Mouse (Mus musculus) left cerebral cortex, adult 11 months (tissue): Measurements from ENCODE around the gene Slc41a2.

ENCODE experiments used
- DNase-seq: peaks from one replicate; pipeline ENCODE4 v3.0.0; 2022; ENCODE audit warnings: low spot score

The Slc41a2 gene

DNA sequence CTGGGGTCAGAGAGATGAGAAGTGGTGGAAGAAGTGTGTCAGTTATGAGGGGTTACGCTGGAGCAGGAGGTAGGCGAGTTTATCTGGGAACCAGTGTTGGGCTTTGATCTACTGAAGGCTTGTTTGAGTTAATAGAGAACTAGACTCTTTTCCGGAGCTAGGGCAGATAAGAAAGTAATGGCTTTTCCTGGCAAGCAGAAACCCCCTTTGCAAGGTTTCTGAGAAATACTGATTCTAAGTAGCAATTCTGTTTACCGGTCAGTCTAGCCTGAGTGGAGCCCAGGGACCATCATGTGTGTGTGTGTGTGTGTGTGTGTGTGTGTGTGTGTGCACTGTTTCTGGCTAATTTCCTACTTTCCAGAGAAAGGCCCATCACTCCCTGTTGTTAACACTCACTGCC, 109.1 kb downstream of the Slc41a2 start:
- no peak for DNase-seq

DNA sequence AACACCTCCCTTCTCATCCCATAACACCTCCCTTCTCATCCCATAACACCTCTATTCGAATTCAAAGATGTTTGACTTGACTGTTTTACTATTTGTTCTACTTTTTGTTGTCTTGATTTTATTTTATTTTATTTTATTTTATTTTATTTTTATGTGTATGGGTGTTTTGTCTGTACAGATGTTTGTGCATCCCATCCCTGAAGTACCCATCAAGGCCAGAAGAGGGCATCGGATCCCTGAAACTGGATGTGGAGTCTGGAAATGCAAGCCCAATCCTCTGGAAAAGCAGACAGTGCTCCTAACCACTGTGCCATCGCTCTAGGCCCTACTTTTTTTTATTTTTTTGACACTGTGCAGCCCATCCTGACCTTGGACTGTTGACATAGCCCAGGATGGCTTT, 112.7 kb downstream of the Slc41a2 start:
- DNase-seq: no peak

DNA sequence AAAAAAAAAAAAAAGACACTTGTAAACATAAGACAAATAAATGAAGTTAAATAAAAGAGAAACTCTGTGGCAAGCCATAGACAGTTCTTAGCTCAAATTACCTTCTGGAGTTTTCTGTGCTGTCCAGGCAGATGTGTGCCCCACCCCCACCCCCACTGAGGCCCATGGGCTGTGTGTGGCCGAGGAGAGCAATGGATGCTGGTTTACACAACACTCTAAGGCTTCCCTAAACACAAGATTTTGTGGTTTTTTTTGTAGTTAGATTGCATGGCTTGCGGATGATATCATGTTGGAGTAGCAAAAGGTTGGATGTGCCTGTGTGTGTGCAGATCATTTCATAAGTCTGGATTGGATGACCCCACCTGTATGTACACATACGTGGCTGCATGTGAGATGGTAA, 116.8 kb downstream of the Slc41a2 start:
- DNase-seq: no peak

DNA sequence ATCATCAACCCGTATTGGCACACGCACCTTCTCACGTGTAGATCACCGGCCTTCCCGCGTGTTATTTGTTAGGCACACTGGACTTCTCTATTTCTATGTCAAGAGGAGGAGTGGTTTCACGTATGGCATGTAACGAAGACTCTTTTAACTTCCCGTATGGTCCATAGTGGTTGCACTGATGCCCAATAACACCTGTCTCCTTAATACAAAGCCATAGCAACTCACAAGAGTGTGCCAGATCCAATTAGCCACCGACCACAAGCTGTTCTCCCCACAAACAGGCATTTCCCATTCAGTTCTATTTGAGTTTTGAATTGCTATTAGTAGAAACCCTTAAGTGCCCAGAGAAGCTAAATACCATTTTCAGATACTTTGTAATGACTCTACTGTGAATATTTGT, 117.5 kb downstream of the Slc41a2 start:
- DNase-seq: no peak

DNA sequence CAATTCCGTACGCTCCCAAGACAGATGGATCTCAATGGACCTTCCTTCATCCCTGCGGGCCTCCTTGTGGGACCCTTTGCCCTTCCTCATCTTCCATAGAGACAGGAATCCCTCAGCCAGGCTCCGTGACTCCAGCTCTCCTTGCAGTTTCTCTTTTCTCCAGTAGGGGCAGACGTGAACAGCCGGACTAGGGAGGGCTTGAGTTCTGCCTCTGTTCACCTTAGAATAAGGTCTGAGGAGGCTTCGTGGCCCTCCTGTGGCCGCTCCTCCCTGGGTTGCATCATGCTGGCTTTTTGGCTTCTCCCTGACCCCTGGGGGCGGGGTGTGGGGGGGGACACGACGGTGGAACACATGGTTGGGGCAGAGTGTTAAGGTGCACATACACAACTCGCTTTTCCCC, 118.0 kb downstream of the Slc41a2 start:
- no peak for DNase-seq

DNA sequence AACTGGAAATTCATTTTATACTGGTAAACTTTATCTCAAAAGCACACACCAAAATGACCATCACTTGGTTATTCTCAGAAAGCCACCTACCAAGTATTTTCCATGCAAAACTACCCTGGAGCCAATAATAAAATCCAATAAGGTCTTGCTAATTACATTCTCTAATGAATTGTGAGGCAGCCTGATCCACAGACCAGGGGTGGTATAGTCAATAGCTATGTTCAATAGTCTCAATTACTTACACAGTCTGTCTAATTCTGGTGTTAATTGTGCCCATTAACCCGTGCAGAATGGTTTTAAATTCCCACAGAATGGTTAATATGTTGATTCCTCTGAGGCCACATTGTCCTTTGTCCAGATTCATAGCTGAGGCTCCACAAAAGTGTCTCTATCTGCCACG, 118.9 kb downstream of the Slc41a2 start:
- DNase-seq: no peak

DNA sequence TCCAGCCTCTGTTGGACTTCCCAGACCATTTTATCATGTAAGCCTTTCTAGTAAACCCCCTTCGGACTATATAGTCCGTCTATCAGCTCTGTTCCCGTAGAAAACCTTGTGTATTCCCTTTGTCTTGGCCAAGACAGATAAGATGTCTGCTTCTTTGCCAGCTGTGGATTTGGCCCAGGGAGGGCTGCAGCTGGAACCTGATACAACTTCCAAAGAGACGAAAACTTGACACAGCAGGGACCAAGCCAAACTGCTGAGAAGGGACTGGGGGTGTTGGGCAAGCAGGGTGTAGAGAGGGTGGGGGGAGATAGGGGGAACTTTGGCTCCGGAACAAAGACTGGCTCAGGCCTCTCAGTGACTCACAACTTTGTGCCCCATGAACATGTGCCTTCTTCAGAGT, 120.4 kb downstream of the Slc41a2 start:
- no peak for DNase-seq

DNA sequence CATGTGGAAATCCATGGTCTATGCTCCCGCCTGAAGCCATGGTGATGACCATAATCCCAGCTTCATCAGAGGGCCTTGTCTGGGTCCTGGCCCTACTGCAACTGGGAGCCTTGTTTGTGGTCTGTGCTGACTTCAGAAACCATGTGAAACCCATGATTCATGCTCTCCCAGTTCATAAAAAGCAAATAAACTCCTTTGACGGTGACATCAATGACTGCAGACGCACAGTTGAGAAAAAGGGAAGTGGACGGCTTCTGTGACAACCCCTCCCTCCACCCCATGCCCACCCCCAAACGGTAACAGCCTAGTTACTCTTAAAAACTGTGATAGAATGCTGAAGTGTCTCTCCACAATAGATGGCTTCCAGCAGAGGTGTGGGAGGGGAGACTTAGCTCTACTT, 122.1 kb downstream of the Slc41a2 start:
- DNase-seq: no peak

DNA sequence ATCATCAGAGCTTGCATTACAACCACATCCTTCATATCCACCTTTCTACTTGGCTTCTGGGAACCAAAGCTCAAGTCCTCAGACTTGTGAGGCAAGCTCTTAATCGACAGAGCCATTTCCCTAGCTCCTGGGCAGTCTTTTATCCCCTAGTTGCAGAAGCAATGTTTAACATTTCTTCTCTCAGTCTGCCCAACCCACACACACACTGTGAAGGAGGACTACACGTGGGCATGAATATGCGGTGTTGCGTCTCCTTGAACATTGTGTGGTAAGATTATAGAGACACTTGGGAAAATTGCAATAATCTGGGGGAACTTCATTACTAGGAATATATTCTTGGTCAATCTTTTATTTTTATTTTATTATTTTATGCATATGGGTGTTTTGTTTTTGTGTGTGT, 125.1 kb downstream of the Slc41a2 start:
- no peak for DNase-seq

DNA sequence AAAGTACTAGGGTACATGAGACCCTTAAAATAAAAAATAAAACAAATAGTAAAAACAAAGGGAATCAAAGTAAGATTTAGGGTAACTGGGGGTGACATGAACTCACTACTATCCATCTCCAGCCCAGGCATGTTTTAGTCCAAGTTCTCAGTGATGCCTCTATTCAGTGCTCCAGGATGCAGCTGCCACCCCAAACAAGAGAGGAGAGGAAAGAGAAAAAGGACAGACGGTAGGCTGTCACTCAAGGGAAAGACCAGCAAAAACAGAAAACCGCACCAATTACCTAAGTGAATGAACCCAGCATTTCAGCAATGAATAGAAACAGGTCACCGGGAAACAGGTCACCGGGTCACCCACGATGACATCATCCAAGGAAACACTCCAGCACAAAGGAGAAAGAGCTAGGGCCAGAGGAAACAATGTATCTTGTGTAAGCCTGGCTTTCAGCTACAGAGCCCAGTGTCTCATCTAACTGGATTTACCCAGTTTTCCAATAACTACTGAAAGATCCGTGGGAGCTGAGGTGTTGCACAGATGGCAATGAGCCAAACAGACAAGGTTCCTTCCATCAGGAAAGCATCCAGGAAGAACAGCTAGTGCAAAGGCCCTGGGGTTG, 126.6 kb downstream of the Slc41a2 start:
- DNase-seq: no peak

DNA sequence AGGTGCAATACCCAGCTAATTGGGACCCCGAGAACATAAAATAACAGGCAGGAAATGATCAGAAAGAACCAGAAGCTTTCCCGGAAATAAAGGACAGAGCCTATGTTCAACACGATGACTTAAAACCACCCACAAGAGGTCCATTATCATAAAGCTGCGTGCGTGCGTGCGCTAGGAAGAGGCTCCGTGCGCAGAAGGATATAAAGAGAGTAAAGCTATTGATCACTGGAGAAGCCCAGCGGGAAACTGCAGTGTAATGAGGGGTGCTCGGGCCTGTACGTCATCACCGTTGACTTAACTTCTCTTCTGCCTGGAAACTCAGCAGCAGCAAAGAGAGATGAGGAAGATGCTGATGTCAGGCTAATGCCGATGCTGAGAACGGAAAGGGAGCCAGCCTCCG, 127.6 kb downstream of the Slc41a2 start:
- DNase-seq: no peak

DNA sequence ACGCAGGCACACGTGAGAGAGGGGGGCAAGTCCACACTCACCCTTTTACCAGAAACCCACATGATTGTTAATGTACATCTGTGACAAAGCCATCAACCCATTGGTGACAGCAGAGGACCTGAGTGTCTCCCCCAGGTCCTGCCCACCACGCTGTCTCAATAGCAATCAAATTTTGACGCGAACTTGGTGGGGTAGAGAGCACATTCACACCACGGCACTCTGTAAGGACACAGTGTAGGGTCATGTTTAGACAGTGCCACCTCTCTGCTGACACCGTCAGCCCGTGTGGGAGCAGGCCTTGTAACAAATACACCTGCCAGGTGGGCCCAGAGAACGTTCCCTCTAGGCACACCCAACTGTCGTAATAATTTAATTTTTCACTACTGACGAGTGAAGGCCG, 128.3 kb downstream of the Slc41a2 start:
- no peak for DNase-seq

DNA sequence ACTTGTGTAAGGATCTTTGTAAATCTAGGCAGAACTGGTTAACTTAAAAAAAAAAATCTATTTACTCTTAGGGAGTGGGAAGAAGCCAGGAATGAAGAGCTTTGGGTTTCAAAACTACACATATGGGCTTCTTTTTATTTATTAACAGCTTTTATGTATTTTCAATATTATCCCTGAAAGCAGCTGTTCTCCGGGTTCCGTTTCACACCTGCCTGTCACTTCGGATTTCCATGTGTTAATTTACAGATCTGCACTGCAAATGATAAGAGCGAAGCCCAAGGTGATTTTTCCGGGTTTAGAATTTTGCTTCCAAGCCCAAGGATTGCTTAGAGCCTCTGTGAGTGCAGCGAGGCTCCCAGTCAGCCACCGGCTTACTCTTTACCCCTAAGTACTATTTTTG, 129.2 kb downstream of the Slc41a2 start:
- DNase-seq: no peak

DNA sequence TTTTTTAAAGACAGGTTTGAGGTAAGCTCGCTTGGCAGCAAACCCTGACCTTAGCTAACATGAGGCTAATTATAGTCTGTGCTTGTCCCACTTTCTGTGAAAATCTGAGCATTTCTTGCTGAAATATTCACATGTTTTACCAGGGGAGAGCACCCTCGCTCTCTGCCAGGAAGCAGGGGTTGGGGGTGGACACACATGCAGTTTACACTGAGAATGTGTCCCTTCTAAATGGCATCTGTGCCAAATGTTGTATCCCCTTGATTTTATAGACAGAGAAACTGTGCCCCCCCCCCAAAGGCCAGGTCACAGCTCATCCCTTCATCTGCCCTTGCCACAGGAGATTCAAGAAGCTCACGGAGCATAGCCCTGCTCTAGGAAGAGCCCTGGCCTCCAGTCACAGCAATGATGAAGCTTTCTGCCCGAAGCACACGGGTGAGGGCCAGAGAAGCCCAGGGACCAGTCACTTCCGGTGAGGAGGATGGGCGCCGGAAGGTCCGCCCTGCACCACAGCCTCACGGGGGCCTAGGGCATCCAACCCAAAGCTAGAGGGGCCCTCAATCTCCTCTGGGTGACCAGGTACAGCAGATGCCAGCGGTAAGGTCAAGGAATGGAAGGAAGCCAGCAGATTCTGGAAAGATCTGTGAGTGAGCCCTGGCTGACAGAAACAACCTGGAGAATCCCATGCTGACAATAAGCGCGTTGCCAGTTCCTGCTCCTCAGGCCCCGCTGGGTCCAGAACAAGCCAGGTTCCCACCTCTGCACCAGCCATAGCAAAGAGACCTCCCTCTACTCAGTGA, 134.6 kb downstream of the Slc41a2 start:
- DNase-seq: no peak

DNA sequence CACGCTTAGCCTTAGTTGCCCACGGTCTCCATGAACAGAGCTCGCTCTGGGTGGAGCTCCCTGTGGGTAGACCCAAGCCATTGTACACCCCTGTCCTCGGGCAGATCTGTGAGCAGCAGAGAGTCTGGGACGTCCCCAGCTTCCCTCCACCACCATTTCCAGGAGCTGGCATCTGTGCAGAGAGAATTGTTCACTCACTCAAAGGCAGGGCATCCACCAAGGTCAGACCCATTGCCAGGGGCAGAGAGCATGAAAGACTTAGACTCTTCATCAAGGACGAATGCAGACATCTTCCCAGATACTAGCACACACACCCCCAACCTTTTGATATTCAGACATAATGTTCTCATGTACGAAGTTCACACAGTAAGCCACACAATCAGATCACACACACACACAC, 136.2 kb downstream of the Slc41a2 start:
- DNase-seq: no peak

DNA sequence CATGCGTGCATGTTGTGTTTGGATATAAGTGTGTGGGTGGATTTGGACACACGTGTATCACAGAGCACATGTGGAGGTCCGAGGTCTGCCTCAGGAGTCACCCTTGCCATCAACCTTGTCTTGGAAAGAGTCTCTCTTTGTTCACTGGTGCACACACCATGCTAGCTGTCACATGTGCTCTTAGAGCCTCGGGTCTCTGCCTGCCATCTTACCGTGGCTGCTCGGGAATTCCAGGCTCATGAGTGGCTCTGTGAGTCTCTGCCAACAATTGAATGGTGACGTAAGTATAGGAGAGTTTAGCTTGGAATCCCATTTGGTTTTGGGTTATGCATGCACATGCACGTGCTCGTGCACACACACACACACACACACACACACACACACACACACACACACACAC, 138.4 kb downstream of the Slc41a2 start:
- no peak for DNase-seq

DNA sequence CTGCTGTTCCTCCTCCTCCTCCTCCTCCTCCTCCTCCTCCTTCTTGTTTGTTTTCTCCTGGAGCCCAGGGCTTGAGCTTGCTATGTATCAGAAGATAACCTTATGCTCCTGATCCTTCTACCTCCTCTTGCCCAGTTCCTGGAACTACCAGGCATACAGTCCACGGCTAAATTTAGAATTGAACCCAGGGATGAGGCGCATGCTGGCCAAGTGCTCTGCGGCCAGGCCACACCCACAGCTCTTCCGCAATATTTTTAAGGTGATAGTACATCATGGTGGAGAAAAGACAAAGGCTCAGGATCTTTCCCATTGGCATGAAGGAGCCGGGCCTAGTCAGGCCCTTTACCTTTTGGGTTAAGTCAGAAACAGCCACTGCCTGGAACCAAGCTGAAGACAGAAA, 139.0 kb downstream of the Slc41a2 start:
- no peak for DNase-seq

DNA sequence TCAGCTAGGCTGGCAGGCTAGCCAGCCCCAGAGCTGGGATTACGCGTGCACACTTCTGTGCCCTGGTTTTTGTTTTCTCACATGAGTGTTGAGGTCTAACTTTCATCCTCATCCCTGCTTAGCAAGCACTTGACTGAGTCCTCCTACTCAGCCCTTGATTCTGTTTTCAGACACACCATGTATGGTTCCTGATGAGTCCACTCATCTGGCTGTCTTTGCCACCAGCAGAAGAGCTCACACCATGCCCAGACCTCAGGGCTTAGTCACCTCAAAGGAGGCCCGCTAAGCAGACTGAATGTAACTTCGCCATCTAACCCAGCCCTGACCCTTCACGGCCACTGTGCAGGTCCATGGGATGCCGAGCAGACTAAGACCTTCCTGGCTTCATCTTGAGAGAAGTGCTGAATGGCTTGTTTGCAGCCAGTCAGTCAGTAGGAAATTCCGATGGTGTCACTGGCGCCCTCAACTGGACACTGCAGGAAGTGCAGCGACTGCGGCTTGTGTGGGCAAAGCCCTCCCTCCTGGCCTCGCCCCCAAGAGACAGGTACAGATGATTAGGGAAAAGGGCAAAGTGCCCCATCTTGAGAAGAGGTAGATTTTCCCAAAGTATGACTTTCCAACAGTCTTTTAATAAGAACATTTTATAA, 139.9 kb downstream of the Slc41a2 start:
- DNase-seq: peak; percentile 60

DNA sequence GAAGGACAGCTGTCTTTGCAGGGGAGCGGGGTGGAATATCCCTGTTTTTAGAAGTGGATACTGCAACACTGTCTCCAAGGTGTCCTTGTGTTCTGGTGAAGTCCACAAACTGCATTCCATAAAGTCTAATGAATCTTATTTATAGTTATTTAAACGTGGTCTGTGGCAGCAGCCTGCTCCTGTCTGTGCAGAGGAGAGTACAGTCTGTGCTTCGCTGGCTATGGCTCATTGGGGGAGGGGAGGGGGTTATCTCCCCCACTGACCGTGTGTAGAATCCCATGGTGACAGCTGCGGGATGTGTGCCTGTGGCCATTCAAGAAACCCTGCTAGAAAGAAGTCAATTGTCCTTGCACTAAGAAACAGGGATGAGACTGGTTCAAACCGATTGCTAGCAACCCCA, 145.7 kb downstream of the Slc41a2 start:
- DNase-seq: no peak

DNA sequence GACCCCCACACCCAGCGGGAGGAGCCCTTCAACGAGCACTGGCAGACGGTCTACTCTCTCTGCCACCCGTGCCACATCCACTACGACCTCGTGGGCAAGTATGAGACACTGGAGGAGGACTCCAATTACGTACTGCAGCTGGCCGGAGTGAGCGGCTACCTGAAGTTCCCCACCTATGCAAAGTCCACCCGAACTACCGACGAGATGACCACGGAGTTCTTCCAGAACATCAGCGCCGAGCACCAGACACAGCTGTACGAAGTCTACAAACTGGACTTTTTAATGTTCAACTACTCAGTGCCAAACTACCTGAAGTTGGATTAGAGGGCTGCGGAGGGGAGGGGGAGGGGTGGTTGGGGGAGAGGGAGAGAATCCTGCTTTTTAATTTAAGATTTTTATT, 146.2 kb downstream of the Slc41a2 start:
- no peak for DNase-seq

DNA sequence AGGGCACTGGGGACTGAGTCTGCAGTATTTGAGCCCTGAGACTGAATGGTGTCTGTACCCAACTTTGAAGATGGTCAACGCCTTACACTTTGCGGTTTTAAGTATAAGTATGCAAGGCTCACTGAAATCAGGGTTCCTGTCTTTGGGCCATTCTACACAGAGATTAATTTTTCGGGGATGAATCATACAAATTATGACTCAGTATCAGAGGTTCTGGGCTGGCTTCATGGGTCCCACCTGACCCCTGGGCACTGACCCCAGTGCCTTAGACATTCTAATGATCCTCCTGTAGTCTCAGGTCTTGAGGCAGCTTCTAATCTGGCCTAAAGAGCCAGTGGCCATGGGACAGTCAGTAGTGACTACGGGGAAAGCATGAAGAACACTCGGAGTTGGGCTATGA, 148.6 kb downstream of the Slc41a2 start:
- DNase-seq: no peak

DNA sequence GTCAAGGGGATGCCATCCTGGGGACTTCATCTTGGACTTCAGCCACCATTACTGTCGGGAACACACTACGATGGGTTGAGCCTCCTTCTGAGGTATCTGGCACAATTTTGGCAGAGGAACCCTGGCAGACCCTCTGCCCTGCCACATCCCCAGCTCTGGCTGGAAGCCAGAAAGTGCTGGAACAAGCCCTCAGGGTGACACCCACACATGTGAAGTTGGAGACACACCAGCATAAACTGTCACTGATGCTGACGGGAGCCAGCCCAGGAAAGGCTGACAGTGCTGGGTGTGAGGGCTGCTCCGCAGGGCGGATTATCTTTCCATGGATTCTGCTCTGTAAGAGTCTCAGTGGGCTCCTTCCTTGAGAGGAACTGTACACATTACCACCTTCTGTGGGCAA, 150.7 kb downstream of the Slc41a2 start:
- no peak for DNase-seq

DNA sequence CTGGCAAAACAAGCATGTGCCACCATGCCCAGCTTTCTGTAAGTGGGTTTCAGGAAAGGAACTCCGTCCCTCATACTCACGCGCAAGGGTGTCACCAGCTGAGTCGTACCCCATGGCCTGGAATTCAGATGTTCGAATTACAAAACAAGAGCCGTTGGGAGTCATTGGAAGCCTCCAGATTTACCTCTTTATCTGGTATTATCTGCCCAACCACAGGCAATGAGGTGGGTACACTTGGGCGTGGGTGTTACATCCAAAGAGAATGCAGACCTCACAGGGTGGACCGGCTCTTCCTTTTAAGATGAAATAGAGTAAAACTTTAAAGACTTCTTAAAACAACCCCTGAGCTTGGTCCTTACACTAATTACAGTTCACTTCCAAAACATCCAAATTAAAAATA, 151.5 kb downstream of the Slc41a2 start:
- DNase-seq: no peak

DNA sequence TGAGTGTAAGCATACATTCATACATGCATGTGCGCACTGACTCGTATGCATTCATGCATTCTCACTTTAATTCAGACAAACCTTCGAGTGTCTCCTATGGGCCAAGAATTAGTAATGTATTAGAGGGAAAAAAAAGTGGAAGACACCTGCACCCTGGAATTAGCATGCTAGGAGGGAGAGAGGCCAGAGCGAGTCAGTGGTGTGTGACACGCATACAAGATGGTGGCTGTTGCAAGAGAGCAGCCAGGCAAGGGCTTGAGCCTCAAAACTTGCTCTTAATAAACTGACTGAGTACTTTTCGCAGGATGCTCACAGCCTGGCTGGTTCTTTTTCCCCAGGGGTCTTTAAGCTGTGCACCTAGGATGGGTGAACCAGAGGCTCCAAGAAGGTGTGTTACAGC, 152.6 kb downstream of the Slc41a2 start:
- no peak for DNase-seq
